Mouse (Mus musculus) macrophage (primary cell): Measurements from ENCODE around the gene Mea1. TPM values are rescaled to one million over a fixed set of nuclear protein-coding genes. Genes with fewer than 3 reads are reported as not detected.

Source experiments
- H3K27ac ChIP-seq: fragments of 350-480 bp; formaldehyde crosslinking; 2 replicates; pipeline ENCODE4 v1.9.0; 2021
- H3K36me3 ChIP-seq: fragments of 350-480 bp; formaldehyde crosslinking; 2 replicates; pipeline ENCODE4 v1.9.0; 2021; ENCODE audit errors: inconsistent target
- H3K4me3 ChIP-seq: fragments of 350-480 bp; formaldehyde crosslinking; 2 replicates; pipeline ENCODE4 v1.9.0; 2021; ENCODE audit errors: inconsistent target
- H3K79me2 ChIP-seq: fragments of 350-480 bp; formaldehyde crosslinking; 2 replicates; pipeline ENCODE4 v1.9.0; 2021; ENCODE audit errors: inconsistent target
- WGBS: methylation state at CpG from one replicate; pipeline ENCODE4 v1.1.7; 2026; ENCODE audit warnings: inconsistent platforms; ENCODE audit not compliant: missing documents; 5-methylcytosine and 5-hydroxymethylcytosine counted together
- polyA plus RNA-seq: library from polyadenylated mRNA; stranded (reverse); fragments of 250-400 nt; gene quantifications from 3 replicates; pipeline ENCODE4 v1.2.4, GENCODE M21; 2018; ENCODE audit warnings: inconsistent platforms
- total RNA-seq, 78 experiments: library from RNA; depleted of rRNA; stranded (reverse); fragments of 250-400 nt; gene quantifications; 1 replicate in 9 of 78; 2 replicates in 24 of 78; 3 replicates in 43 of 78; 4 replicates in 2 of 78; pipeline ENCODE4 v1.2.4; 2018; ENCODE audit warnings: inconsistent platforms in 56 of 78

Gene Mea1
- total RNA-seq (2018; cell fraction: chromatin; rRNA removed): 10 to 100 TPM in 8 of 26 experiments, 1 to 10 TPM in 18; 2.1 to 21.2 (median 7.1) TPM
- total RNA-seq (2018; cell fraction: cytosol; rRNA removed): 100 to 1,000 TPM in 1 of 26 experiments, 10 to 100 TPM in 25; 60.6 to 102 (median 79.2) TPM
- total RNA-seq (2018; cell fraction: nucleus; rRNA removed): 10 to 100 TPM in 23 of 26 experiments, 1 to 10 TPM in 3; 6.1 to 33.3 (median 15.9) TPM
- 85.2 to 104 TPM (median 96.1 TPM) in 3 replicates for polyA plus RNA-seq

DNA sequence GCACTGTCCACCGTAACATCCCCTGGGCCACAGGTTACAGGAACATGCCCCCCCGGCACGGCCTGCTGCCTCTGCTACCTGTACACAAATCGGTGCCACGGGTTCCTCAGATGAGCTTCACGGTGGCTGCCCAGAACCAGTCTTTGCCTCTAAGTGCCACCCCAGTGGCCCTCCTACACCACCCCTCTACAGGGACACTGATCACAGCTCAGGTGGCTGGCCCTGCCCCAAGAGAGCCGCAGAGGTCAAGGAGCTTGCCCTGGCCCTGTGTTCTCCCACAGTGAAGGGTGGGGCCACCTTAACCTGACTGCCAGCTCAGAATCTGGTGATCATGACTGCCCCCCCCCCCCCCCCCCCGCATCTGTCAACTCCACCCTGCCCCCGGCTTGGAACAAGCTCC is at the start of gene Mea1:
TSS of gene Mea1 (plus strand) at position 378 of the 400 bp plus-strand sequence.
- H3K36me3 ChIP-seq: peaks cover 38% of the 10 kb centered on the region
- H3K79me2 ChIP-seq: peaks cover 47% of the 10 kb centered on the region
- 96% methylated on average over 7 of the region's 9 CpGs for WGBS
- peak within 1 kb of the TSS; percentile 54; the same call in 1 of the 2 replicates for H3K27ac ChIP-seq
- H3K4me3 ChIP-seq: peak within 1 kb of the TSS; percentile 82

- Histone ChIP-seq H3K79me2 (no peaks in the 10 kb centered on the region), H3K4me3 (no peak overlapping the region), H3K27ac (no peak overlapping the region), H3K36me3 (peaks cover 44% of the 10 kb centered on the region)
- 61% methylated on average over 12 of the region's 12 CpGs for WGBS
Observed at GRCm38 (mm10) chr17:46629685-46630441, 48.7 kb upstream of the Mea1 start.

- H3K36me3 ChIP-seq: peaks cover 37% of the 10 kb centered on the region
- H3K79me2 ChIP-seq: peaks cover 26% of the 10 kb centered on the region
- no peak overlapping the region for H3K4me3 ChIP-seq
- no peak overlapping the region for H3K27ac ChIP-seq
- 9% methylated on average over 15 of the region's 15 CpGs for WGBS
Observed at GRCm38 (mm10) chr17:46636831-46637523, 41.6 kb upstream of the Mea1 start.

- H3K79me2 ChIP-seq: peaks cover 26% of the 10 kb centered on the region
- H3K36me3 ChIP-seq: peaks cover 14% of the 10 kb centered on the region; the same call in 1 of the 2 replicates
- H3K27ac ChIP-seq: peak overlapping the region; percentile 98
- H3K4me3 ChIP-seq: peak overlapping the region; percentile 66
- WGBS: 30% methylated on average over 9 of the region's 9 CpGs
Observed at GRCm38 (mm10) chr17:46639929-46640328, 38.7 kb upstream of the Mea1 start.

DNA sequence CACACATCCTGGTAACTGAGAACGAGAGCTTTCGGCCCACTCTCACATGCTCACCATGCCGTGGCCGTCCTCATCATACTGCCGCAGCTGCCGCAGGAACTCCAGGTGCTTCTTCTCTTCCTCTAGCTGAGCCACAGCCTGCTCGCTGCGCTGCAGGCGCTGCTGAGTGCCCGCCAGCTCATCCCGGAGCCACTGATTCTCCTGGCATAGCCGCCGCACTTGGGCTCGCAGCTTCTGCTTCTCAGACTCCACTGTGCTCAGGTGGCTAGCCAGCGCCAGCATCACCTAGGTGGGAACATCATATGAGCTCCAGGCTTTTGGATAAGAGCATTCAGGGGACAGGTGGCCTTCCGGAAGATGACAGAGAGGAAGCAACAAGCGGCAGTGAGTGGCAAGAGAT is 36.5 kb upstream of the Mea1 start:
- H3K79me2 ChIP-seq: peaks cover 34% of the 10 kb centered on the region
- no peak overlapping the region for H3K4me3 ChIP-seq
- no peaks in the 10 kb centered on the region for H3K36me3 ChIP-seq
- H3K27ac ChIP-seq: no peak overlapping the region
- WGBS: over 99% methylated on average over 14 of the region's 17 CpGs

DNA sequence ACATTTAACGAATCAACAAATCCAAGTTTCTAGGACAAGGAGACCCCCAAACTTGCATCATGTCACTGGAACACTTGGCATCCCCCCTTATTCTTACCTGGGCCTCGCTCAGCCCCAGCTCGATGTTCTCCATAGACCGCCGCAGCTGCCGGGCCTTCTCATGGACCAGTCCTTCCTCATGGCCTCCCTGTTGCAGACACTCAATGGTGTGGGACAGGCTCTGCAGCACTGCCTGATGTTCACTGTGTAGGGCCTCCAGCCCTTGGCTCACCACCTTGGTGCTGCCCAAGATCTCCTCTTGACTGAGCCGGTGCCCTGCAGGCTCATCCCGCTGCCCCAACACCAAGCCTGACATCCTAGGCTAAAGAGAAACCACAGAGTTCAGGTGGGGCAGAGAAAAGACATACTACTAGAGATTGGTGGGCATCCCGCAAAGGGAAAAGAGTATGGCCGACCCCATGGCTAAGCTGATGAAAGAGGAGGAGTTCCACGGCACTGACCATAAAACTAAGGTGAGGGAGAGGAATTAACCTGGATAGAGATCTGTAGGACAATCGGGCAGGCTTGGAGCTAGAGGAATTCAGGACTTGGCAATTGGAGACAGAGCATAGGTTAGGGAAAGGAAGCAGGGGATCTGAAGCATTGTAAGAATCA is 34.3 kb upstream of the Mea1 start:
- Histone ChIP-seq H3K79me2 (peaks cover 27% of the 10 kb centered on the region), H3K27ac (0 out of 2 replicates have a peak overlapping the region, but pooled peaks have one; percentile 73), H3K4me3 (no peak overlapping the region), H3K36me3 (peaks cover 4% of the 10 kb centered on the region; the same call in 1 of the 2 replicates)
- WGBS: 95% methylated on average over 11 of the region's 12 CpGs

DNA sequence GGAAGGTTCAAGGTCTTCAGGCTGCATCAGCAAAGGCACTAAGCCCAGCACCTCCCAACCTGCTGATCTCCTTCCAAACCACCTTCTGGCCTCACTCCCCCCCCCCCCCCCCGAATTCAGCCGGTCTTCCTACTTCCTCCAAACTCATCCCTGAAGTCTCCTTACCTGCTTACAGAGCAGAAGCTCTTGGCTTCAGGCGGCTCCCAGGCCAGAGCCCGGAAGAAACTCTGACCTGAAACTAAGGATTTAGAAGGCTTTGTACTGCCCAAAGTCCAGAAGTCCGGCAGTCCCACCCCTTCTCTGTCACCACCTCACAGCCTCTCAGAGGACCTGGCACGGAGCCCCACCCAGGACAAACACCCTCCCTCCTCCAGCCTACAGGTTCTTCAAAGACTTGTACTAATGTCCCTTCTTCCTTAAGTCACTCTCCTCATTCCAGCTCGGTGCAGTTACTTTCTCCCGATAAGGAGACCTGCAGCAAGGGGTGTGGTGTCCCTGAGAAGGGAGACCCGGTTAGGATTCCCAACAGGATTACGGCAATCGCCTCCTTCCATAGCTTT is 33.6 kb upstream of the Mea1 start:
- 13% methylated on average over 9 of the region's 11 CpGs for WGBS
- H3K36me3 ChIP-seq: peaks cover 4% of the 10 kb centered on the region; the same call in 1 of the 2 replicates
- H3K79me2 ChIP-seq: peaks cover 22% of the 10 kb centered on the region
- peak overlapping the region; percentile 93 for H3K4me3 ChIP-seq
- peak overlapping the region; percentile 73 for H3K27ac ChIP-seq

DNA sequence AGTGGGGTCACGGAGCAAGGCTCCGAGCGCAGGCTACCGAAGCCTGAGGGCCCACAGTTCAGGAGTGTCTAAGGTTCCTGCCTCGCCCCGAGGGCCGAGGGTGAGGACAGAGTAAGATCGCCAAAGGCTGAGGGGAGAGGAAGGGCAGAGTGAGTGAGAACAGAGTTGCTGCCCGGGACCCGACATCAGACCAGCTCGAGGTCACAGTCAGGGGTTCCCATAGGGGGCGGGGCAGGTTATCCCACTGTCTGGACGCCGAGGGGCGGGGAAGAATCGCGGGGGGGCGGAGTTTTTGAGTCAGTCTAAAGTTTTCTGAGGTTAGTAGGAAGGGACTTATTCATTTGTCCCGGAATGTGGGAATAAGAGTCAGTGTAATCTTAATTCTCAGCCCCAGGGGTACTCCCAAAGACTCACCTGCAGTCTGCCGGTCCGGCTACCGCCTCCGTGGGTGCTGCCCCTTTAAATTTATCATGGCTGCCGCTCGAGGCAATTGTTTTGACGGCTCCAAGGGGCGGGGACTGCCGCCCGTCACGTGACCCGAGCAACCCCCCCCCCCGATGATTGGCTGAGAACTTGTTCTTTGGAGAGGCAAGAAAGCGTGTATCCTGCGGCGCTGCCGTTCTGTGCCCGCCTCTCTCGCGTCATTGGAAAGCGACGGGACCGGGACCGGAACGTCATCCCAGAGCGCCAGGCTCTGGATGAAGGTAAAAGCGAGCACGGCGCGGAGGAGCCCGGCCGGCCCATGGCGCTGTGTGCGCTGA is 32.9 kb upstream of the Mea1 start, which contains the start of the genes Klc4 and Mrpl2:
TSS of gene Klc4 (minus strand) at position 462 of the 761 bp plus-strand sequence.
TSS of gene Mrpl2 (plus strand) at position 669 of the 761 bp plus-strand sequence.
- WGBS: 2% methylated on average over 49 of the region's 53 CpGs
- Histone ChIP-seq H3K4me3 (peak within 1 kb of the TSS; percentile 93), H3K79me2 (peaks cover 16% of the 10 kb centered on the region), H3K36me3 (peaks cover 4% of the 10 kb centered on the region; the same call in 1 of the 2 replicates), H3K27ac (peak within 1 kb of the TSS; percentile 73)

GRCm38 (mm10) chr17:46646322-46646662 is 32.3 kb upstream of the Mea1 start:
- H3K27ac ChIP-seq: peak overlapping the region; percentile 52
- WGBS: under 1% methylated on average over 19 of the region's 19 CpGs

DNA sequence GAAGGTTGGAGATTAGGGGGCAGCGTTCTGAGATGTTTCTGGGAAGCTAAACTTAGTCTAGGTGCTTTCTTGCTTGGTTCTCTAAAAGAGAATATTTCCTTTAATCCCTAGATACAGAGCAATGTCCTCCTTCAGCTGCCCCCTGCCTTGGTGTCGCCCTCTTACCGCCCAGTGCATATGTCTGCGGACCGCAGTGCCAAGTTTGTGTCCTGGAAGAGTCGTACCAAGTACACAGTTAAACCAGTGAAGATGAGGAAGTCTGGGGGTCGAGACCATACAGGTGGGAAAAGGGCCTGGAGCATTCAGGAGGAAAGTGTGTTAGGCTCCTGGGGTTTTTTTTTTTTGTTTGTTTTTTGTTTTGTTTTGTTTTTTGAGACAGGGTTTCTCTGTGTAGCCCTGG is 31.3 kb upstream of the Mea1 start:
- 83% methylated on average over 7 of the region's 7 CpGs for WGBS
- Histone ChIP-seq H3K27ac (no peak overlapping the region), H3K79me2 (peaks cover 16% of the 10 kb centered on the region), H3K4me3 (no peak overlapping the region), H3K36me3 (peaks cover 4% of the 10 kb centered on the region; the same call in 1 of the 2 replicates)

More at GRCm38 (mm10) chr17:46646322-46646662, 32.3 kb upstream of the Mea1 start:
- peak overlapping the region; percentile 93 for H3K4me3 ChIP-seq
- H3K79me2 ChIP-seq: peaks cover 16% of the 10 kb centered on the region
- peaks cover 4% of the 10 kb centered on the region; the same call in 1 of the 2 replicates for H3K36me3 ChIP-seq

DNA sequence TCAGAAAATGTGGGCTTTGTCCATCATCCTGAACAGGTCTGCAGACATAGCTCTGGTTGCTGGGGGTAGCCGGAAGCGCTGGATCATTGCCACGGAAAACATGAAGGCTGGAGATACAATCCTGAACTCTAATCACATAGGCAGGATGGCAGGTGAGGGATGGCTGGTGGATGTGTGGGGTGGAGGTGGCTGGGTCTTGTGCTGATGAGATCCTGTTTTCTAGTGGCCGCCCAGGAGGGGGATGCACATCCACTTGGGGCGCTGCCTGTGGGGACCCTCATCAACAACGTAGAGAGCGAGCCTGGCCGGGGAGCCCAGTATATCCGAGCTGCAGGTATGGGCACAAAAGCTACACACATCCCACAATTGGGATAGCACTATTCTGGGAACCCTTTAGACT is 30.2 kb upstream of the Mea1 start:
- Histone ChIP-seq H3K36me3 (peaks cover 4% of the 10 kb centered on the region; the same call in 1 of the 2 replicates), H3K27ac (no peak overlapping the region), H3K79me2 (peaks cover 16% of the 10 kb centered on the region), H3K4me3 (no peak overlapping the region)
- 95% methylated on average over 9 of the region's 9 CpGs for whole genome bisulfite sequencing

GRCm38 (mm10) chr17:46649811-46650210 is 28.8 kb upstream of the Mea1 start:
- H3K36me3 ChIP-seq: peaks cover 4% of the 10 kb centered on the region; the same call in 1 of the 2 replicates
- 0 out of 2 replicates have a peak overlapping the region, but pooled peaks have one; percentile 13 for H3K27ac ChIP-seq
- 44% methylated on average over 15 of the region's 15 CpGs for WGBS
- H3K79me2 ChIP-seq: peaks cover 16% of the 10 kb centered on the region
- peak overlapping the region; percentile 15 for H3K4me3 ChIP-seq
